ENCODE assay signal across 7 mouse cellular contexts in genomic region chr10:80432387-80432785, GRCm38 (mm10). TPM values are rescaled to one million over a fixed set of nuclear protein-coding genes. Genes with fewer than 3 reads are reported as not detected.
A peak's percentile ranks its signal among the peaks of the same experiment; 100 is the strongest.
DNase-seq lines count a peak whose midpoint lies in the region; ATAC-seq lines count a peak whose summit lies in the region.

No protein-coding gene starts in this region.

- peak overlapping the region; percentile 94 for H3K4me2 ChIP-seq in lung, embryonic 16.5 days (ENCODE audit: low read depth, low read length)
- peak overlapping the region; percentile 74 for H3K4me2 ChIP-seq in forebrain, embryonic 11.5 days (ENCODE audit: low read depth, low read length, severe bottlenecking)
- peak overlapping the region; percentile 90 for H3K4me2 ChIP-seq in limb, embryonic 13.5 days (replicated peaks)
- peak overlapping the region; percentile 97 for H3K4me2 ChIP-seq in stomach, embryonic 14.5 days (replicated peaks; ENCODE audit: low read depth, low read length)

- DNase-seq in lung, postnatal 10 days: no peak
- DNase-seq in forebrain, embryonic 11.5 days (ENCODE audit: low spot score): no peak
- no peak for DNase-seq in left cerebral cortex, postnatal 10 days (ENCODE audit: extremely low spot score in 1 of 2, low spot score in 2 of 2)

- H3K4me3 ChIP-seq in lung, embryonic 16.5 days (ENCODE audit: low read length): peak overlapping the region; percentile 72
- H3K4me3 ChIP-seq in forebrain, embryonic 11.5 days (ENCODE audit: low read depth, low read length): peak overlapping the region; percentile 98
- peak overlapping the region; percentile 95 for H3K4me3 ChIP-seq in limb, embryonic 13.5 days
- H3K4me3 ChIP-seq in stomach, embryonic 14.5 days (ENCODE audit: low read depth, low read length): peak overlapping the region; percentile 98

- peaks cover 23% of the 10 kb centered on the region for H3K36me3 ChIP-seq in lung, embryonic 16.5 days (ENCODE audit: control insufficient read depth, insufficient read depth, low read length)
- peaks cover 16% of the 10 kb centered on the region for H3K36me3 ChIP-seq in forebrain, embryonic 11.5 days (ENCODE audit: control insufficient read depth, insufficient read depth, low read length)
- peaks cover 39% of the 10 kb centered on the region for H3K36me3 ChIP-seq in limb, embryonic 13.5 days
- H3K36me3 ChIP-seq in stomach, embryonic 14.5 days (ENCODE audit: control insufficient read depth, insufficient read depth, low read length): peaks cover 32% of the 10 kb centered on the region

- no peaks in the 10 kb centered on the region for H3K9me3 ChIP-seq in lung, embryonic 16.5 days (ENCODE audit: control insufficient read depth, low read length)
- H3K9me3 ChIP-seq in forebrain, embryonic 11.5 days (ENCODE audit: control insufficient read depth, low read length): no peaks in the 10 kb centered on the region
- no peaks in the 10 kb centered on the region for H3K9me3 ChIP-seq in limb, embryonic 13.5 days
- H3K9me3 ChIP-seq in stomach, embryonic 14.5 days (ENCODE audit: control insufficient read depth, low read depth, low read length): no peaks in the 10 kb centered on the region

- intact Hi-C loops in left cerebral cortex, postnatal 10 days (cut with DNase I): loop anchor here (10.0 kb wide), 1 partner anchor 262 kb away; no protein-coding TSS in a partner anchor

- H3K4me1 ChIP-seq in lung, embryonic 16.5 days (replicated peaks; ENCODE audit: control insufficient read depth, insufficient read depth, low read length): peaks cover 28% of the 10 kb centered on the region
- H3K4me1 ChIP-seq in forebrain, embryonic 11.5 days (replicated peaks; ENCODE audit: control insufficient read depth, insufficient read depth, low read length): peaks cover 13% of the 10 kb centered on the region; the same call in 1 of the 2 replicates
- peaks cover 28% of the 10 kb centered on the region for H3K4me1 ChIP-seq in limb, embryonic 13.5 days
- H3K4me1 ChIP-seq in stomach, embryonic 14.5 days (ENCODE audit: control insufficient read depth, insufficient read depth, low read length): peaks cover 17% of the 10 kb centered on the region; the same call in 1 of the 2 replicates

- H3K27me3 ChIP-seq in lung, embryonic 16.5 days (ENCODE audit: control insufficient read depth, insufficient read depth, low read depth, low read length): no peaks in the 10 kb centered on the region
- no peaks in the 10 kb centered on the region for H3K27me3 ChIP-seq in forebrain, embryonic 11.5 days (ENCODE audit: control insufficient read depth, insufficient read depth, low read length)
- H3K27me3 ChIP-seq in limb, embryonic 13.5 days: no peaks in the 10 kb centered on the region; the same call in 1 of the 2 replicates
- H3K27me3 ChIP-seq in stomach, embryonic 14.5 days (ENCODE audit: control insufficient read depth, insufficient read depth, low read length): no peaks in the 10 kb centered on the region

- no peak for ATAC-seq in lung, embryonic 16.5 days (ENCODE audit: low read depth)
- ATAC-seq in forebrain, embryonic 11.5 days (replicated peaks; ENCODE audit: low FRiP score): no peak
- no peak for ATAC-seq in limb, embryonic 13.5 days (ENCODE audit: low FRiP score, low read depth)
- no peak for ATAC-seq in stomach, embryonic 14.5 days (ENCODE audit: insufficient number of reproducible peaks, insufficient read depth, low FRiP score, low read depth)
- no peak for ATAC-seq in activated CD4-positive, CD25-positive, alpha-beta regulatory T cell, adult 4 months

- 2% methylated on average over 4 of the region's 4 CpGs for WGBS in lung, embryonic 16.5 days
- 2% methylated on average over 4 of the region's 4 CpGs for WGBS in forebrain, embryonic 11.5 days
- WGBS in limb, embryonic 13.5 days: 1% methylated on average over 4 of the region's 4 CpGs
- 0% methylated on average over 4 of the region's 4 CpGs for WGBS in stomach, embryonic 14.5 days

- H3K27ac ChIP-seq in lung, embryonic 16.5 days (ENCODE audit: low read length): peak overlapping the region; percentile 11
- H3K27ac ChIP-seq in forebrain, embryonic 11.5 days (ENCODE audit: low read depth, low read length): peak overlapping the region; percentile 94
- H3K27ac ChIP-seq in limb, embryonic 13.5 days: peak overlapping the region; percentile 92
- peak overlapping the region; percentile 89 for H3K27ac ChIP-seq in stomach, embryonic 14.5 days (ENCODE audit: low read length)

- peak overlapping the region; percentile 96 for H3K9ac ChIP-seq in lung, embryonic 16.5 days (ENCODE audit: low read length)
- H3K9ac ChIP-seq in forebrain, embryonic 11.5 days (ENCODE audit: low read length): peak overlapping the region; percentile 100
- H3K9ac ChIP-seq in limb, embryonic 13.5 days: peak overlapping the region; percentile 99
- H3K9ac ChIP-seq in stomach, embryonic 14.5 days (replicated peaks; ENCODE audit: low read depth, low read length): peak overlapping the region; percentile 99

RNA-seq across cellular contexts. Expression of gene Tcf3, which starts 1.1 kb away (rescaled TPM):
- polyA plus RNA-seq in lung, embryonic 16.5 days (2015; fragmentation: Nextera tagmentation; extraction: Ambion mirVana): 81.0 and 82.4 TPM in 2 replicates
- polyA plus RNA-seq in forebrain, embryonic 11.5 days (2014; fragmentation: Nextera tagmentation; extraction: Ambion mirVana): 237 and 256 TPM in 2 replicates
- 153 and 157 TPM in 2 replicates for polyA plus RNA-seq in limb, embryonic 13.5 days (2015; fragmentation: Nextera tagmentation; extraction: Ambion mirVana)
- 107 and 108 TPM in 2 replicates for polyA plus RNA-seq in stomach, embryonic 14.5 days (2014; fragmentation: Nextera tagmentation; extraction: Ambion mirVana)
- polyA plus RNA-seq in activated CD4-positive, CD25-positive, alpha-beta regulatory T cell, adult 4 months (2017; shearing (Covaris generic)): 10 to 100 TPM in 1 of 2 experiments, 1 to 10 TPM in 1; 9.3 to 10.7 TPM
- 10 to 100 TPM; 29.6 to 31.1 TPM for total RNA-seq in left cerebral cortex, postnatal 10 days (2021)

RNA-seq across cellular contexts. Expression of gene Uqcr11, which starts 25.8 kb away (rescaled TPM):
- 618 and 673 TPM in 2 replicates for polyA plus RNA-seq in lung, embryonic 16.5 days (2015; fragmentation: Nextera tagmentation; extraction: Ambion mirVana)
- 430 and 504 TPM in 2 replicates for polyA plus RNA-seq in forebrain, embryonic 11.5 days (2014; fragmentation: Nextera tagmentation; extraction: Ambion mirVana)
- polyA plus RNA-seq in limb, embryonic 13.5 days (2015; fragmentation: Nextera tagmentation; extraction: Ambion mirVana): 443 and 459 TPM in 2 replicates
- polyA plus RNA-seq in stomach, embryonic 14.5 days (2014; fragmentation: Nextera tagmentation; extraction: Ambion mirVana): 645 and 784 TPM in 2 replicates
- polyA plus RNA-seq in activated CD4-positive, CD25-positive, alpha-beta regulatory T cell, adult 4 months (2017; shearing (Covaris generic)): 100 to 1,000 TPM; 327 to 363 TPM
- 100 to 1,000 TPM; 508 to 513 TPM for total RNA-seq in left cerebral cortex, postnatal 10 days (2021)

RNA-seq across cellular contexts. Expression of gene Mbd3, which starts 33.0 kb away (rescaled TPM):
- 192 and 204 TPM in 2 replicates for polyA plus RNA-seq in lung, embryonic 16.5 days (2015; fragmentation: Nextera tagmentation; extraction: Ambion mirVana)
- polyA plus RNA-seq in forebrain, embryonic 11.5 days (2014; fragmentation: Nextera tagmentation; extraction: Ambion mirVana): 276 and 322 TPM in 2 replicates
- 276 and 288 TPM in 2 replicates for polyA plus RNA-seq in limb, embryonic 13.5 days (2015; fragmentation: Nextera tagmentation; extraction: Ambion mirVana)
- 194 and 200 TPM in 2 replicates for polyA plus RNA-seq in stomach, embryonic 14.5 days (2014; fragmentation: Nextera tagmentation; extraction: Ambion mirVana)
- polyA plus RNA-seq in activated CD4-positive, CD25-positive, alpha-beta regulatory T cell, adult 4 months (2017; shearing (Covaris generic)): 10 to 100 TPM; 23.6 to 32.0 TPM
- 100 to 1,000 TPM; 121 to 124 TPM for total RNA-seq in left cerebral cortex, postnatal 10 days (2021)

RNA-seq across cellular contexts. Expression of gene Mex3d, which starts 44.9 kb away (rescaled TPM):
- 4.4 and 4.5 TPM in 2 replicates for polyA plus RNA-seq in lung, embryonic 16.5 days (2015; fragmentation: Nextera tagmentation; extraction: Ambion mirVana)
- polyA plus RNA-seq in forebrain, embryonic 11.5 days (2014; fragmentation: Nextera tagmentation; extraction: Ambion mirVana): 13.3 and 15.9 TPM in 2 replicates
- polyA plus RNA-seq in limb, embryonic 13.5 days (2015; fragmentation: Nextera tagmentation; extraction: Ambion mirVana): 9.2 and 9.5 TPM in 2 replicates
- 7.7 and 8.1 TPM in 2 replicates for polyA plus RNA-seq in stomach, embryonic 14.5 days (2014; fragmentation: Nextera tagmentation; extraction: Ambion mirVana)
- polyA plus RNA-seq in activated CD4-positive, CD25-positive, alpha-beta regulatory T cell, adult 4 months (2017; shearing (Covaris generic)): 1 to 10 TPM in 1 of 2 experiments, under 1 TPM in 1; 0.62 to 1.2 TPM
- 10 to 100 TPM; 31.1 to 35.4 TPM for total RNA-seq in left cerebral cortex, postnatal 10 days (2021)

Comparison
In these comparisons a context has a peak if more than half of its experiments do, and no peak if none do; other contexts are left out.
1. H3K27ac ChIP-seq: peak in every context shown above with its lines; median percentile 94 in forebrain, embryonic 11.5 days; 92 in limb, embryonic 13.5 days; 89 in stomach, embryonic 14.5 days; 11 in lung, embryonic 16.5 days.